Mouse (Mus musculus) common myeloid progenitor, adult 5-6 weeks (primary cell): Measurements from ENCODE around the gene Vps13c. TPM values are rescaled to one million over a fixed set of nuclear protein-coding genes. Genes with fewer than 3 reads are reported as not detected.

Source experiments
- ATAC-seq: replicated peaks from 2 replicates; pipeline ENCODE4 v1.8.0; 2016; ENCODE audit warnings: low read depth, mild to moderate bottlenecking, moderate TSS enrichment, inconsistent platforms; ENCODE audit not compliant: poor library complexity, severe bottlenecking
- total RNA-seq: library from RNA; stranded (forward); fragments of 200-1000, 187-1606 nt; gene quantifications from 2 replicates; pipeline ENCODE4 v1.2.3, GENCODE M21; 2017

The Vps13c gene
- total RNA-seq, result 40.2 and 42.2 TPM in 2 replicates

DNA sequence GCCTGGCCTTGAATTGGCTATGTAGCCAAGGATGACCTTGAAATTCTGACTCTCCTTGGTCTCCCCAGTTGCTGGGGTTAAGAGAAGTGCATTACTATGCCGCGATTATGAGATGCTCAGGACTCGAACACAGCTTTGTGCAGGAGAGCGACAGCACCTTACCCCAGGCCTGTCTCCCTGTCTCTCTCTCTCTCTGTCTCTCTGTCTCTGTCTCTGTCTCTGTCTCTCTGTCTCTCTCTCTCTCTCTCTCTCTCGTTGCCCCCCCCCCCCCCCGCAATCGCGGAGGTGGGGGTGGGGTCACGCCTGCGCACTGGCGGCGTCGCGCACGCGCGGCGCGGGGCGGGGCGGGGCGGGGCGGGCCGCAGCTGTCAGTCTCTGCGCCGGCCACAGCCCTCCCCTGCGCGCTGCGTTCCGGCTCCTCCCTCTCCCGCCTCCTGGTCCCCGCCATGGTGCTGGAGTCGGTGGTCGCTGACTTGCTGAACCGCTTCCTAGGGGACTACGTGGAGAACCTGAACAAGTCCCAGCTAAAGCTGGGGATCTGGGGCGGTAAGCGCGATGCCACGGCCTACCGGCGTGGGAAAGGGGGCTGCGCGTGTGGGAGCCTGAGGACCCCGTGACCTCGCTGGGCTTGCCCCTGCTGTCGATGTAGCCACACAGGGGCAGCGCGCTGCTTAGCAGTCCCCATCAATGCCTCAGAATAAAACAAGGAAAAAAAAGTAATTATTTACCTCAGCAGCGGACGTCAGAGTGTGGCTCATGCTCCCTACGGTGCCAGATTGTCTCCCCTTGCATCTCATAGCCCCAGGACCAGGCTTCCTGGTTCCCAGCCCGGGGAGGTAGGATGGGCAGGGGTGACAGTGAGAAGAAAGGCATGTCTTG lies at the start of gene Vps13c:
Gene Vps13c (plus strand): TSS at position 416 of the 879 bp plus-strand sequence.
- ATAC-seq, result peak; percentile 87

DNA sequence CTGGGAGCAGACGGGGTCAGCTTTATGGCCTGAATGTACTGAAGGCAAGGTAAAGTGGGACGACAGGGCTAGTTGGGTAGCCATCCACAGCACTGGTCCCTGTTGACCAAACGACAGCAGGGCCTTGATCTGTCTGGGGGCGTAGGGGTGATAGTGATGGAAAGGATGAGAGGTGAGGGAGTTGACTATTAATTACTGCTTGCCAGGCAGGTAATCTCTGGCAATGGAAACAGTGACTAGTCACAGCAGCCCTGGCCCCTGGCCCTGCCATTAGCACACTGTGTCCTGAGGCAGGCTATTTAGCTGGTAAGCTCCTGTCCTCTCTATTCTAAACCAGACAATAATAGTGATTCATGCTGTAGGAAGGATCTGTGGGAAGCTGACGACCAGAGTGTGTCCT lies 47.8 kb upstream of the Vps13c start:
- no peak for ATAC-seq

DNA sequence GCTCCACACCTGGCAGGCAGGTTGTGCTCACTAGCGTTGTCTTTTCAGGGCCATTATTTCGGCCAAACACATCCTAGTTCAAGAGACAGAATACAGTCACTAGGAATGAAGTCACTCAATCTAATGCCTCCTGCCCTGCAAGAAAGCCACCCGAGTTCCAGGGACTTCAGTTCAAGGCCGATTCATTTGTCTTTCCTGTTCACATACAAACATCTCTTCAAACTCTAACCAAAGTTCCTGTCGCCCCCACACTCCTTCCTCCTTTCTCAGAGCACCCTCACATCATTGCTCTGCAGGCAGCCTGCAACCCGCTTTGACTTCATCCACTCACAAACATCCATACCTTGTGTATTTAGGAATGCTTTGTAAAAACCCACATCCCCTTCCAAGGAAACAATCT lies 46.7 kb upstream of the Vps13c start:
- ATAC-seq, result no peak

DNA sequence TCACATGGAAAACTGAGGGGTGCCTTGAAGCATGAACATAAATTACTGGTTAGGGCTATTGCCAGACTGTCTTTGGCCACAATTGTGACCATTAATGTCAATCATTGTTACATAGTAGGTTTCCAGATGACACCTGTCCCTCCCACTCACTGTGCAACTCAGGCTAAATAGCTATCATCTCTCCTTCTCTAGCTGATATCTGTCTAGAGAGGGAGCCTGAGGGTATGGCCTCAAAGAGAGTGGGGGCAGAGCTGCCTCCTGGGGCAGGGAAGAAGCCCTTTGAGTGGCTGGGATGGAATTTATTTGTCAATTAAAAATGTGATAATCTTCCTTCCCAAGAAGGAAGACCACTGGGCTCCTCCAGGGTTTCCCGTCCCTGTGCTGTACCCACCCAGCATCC lies 46.0 kb upstream of the Vps13c start:
- ATAC-seq, result no peak

DNA sequence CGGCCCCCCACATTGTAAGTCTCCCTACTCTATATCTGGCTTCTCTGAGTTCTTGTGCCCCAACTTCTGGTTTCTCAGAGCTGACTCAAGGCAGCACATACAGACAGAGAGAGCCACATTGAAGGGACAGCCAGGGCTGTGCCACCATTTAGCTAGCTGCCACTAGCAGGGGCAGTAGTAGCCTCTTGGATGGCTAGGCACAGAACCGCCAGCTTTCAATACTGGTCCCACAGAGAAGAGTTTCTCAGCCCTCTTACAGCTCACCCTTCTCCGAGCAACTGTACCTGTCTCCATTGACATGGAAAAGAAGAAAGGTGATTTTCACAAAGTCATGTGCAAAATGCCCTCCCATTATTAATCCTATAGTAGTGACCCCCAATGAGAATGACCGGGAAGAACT lies 45.5 kb upstream of the Vps13c start:
- ATAC-seq, result no peak

DNA sequence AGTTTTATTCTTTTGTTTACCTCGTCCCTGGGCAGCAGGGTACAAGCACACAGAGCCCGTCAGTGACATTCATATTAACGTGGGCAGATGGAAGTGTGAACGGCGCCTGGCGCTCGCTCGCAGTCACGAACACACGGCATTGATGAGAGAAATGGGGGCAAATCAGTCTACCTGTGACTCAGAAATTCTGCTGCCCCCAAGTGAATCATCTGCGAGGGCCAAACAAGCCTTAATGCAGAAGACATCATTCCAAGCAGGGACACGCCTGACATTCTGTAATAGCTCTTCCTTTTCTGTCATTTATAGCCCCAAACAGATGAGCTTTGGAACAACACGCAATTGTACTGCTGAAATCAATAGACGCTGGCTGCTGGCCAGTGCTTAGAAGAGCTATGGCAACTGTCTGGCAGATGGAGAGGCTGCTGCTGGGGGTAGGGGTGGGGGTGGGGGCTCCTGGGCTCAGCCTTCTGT lies 45.0 kb upstream of the Vps13c start:
- ATAC-seq, result no peak

DNA sequence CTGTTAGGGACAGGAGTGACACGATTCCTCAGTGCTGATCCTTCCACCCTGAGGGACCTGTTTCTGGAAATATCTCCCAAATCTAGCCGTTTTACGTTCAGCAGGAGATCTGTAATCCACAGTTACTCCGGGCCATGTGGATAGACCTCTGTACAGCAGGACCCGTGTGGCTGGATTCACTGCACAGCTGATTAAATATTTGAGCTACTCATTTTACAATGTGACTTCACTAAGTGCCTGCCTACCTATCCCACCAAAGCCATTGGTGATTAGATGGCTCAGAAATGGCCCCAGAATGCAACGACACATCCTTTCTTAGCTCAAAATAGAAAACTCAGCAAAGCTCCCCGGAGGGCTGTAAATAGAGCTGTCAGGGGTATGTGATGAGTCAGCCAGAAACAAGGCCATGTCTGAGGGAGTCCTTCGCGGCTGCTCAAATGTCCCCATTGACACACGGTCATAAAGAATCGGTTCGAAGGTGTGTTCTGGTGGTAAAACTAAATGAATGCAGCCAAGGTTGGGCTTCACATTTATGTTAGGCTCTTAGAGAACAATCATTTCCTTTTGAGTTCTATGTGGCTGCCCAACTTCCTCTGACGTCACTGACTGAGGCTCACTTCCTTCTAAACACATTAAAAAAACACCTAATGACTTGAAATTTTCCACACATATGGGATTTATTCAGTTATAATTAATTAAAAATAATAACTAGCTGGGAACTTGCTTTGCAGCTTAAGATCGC lies 40.9 kb upstream of the Vps13c start:
- peak; percentile 47; the same call in 1 of the 2 replicates for ATAC-seq

DNA sequence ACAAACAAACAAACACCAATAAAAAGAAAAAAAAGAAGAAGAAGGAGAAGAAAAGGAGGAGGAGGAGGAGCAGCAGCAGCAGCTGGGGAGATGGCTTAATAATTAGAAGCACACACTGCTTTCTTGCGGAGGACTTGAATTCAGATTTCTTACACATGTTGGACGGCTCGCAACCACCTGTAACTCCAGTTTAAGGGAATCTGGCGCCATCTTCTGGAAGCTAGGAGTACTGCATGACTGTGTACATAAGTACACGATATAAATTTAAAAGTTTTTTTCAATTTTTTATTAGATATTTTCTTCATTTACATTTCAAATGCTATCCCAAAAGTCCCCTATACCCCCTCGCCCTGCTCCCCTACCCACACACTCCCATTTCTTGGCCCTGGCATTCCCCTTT lies 38.0 kb upstream of the Vps13c start:
- peak; percentile 65; the same call in 1 of the 2 replicates for ATAC-seq

DNA sequence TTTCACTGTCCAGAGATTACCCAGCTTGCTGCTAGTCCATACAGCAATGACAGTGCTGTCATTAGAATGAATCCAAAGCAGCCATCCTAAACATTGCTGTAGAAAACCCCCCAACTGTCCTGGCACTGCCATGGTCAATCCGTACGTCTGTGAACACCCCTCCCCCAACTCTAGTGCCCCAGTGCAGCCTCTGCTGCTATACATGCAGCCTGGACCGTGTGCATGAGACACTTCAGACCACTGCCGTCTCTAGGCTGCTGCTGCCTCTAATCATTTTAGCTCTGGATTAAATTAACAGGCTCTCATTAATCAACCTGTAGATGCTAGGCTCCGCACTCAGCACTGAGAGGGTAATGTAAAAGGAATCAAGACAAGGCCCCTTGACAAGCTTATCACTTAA lies 33.2 kb upstream of the Vps13c start:
- ATAC-seq, result no peak

DNA sequence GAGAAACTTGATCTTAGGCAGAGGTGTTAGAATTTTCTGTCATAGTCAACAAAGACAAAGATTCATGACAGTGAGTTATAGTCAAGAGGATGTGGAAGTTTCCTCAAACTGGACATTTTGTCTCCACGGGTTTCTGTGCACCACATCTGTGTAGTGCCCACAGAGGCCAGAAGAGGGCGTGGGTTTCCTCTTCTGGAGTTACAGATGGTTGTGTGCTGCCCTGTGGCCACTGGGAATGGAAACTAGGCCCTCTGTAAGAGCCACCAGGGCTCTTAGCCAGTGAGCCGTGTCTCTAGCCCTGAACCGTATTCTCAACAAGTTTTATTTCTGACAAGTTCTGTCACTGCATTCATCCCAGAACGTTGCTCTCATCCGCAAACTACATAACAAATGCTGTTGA lies 29.7 kb upstream of the Vps13c start:
- ATAC-seq, result no peak

DNA sequence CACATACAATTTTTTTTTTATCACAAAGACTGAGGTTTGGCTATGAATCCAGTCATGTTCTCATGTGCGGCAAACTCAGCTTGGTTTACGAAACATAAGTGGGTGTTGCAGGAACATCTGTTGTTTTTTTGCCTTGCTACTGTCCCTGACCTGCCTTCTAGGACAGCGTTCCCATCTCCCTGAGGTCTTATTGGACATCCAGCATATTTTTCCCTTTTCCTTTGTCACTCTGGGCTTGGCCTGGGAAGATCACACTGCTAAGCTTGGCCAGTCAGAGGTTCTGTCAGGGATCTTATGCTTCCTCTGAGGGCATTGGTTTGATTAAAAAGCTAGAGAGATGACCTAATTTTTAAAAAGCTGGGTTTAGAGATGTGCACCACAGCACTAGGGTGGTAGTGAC lies 29.1 kb upstream of the Vps13c start:
- ATAC-seq, result no peak

DNA sequence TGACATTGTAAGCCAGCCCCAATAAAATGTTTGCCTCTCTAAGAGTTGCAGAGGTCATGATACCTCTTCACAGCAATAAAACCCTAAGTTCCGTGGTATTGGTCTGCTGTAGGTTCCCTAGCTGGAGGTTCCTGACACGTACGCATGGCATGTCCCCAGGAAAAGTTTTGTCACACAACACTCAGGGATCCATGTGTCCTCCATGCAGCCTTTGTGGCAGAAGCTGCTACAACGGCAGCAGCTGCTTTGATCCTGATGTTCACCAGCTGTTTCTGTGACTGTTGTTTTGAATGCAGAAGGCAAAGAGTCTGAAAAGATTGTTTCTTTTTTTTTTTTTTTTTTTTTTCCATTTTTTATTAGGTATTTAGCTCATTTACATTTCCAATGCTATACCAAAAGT lies 27.0 kb upstream of the Vps13c start:
- no peak for ATAC-seq

DNA sequence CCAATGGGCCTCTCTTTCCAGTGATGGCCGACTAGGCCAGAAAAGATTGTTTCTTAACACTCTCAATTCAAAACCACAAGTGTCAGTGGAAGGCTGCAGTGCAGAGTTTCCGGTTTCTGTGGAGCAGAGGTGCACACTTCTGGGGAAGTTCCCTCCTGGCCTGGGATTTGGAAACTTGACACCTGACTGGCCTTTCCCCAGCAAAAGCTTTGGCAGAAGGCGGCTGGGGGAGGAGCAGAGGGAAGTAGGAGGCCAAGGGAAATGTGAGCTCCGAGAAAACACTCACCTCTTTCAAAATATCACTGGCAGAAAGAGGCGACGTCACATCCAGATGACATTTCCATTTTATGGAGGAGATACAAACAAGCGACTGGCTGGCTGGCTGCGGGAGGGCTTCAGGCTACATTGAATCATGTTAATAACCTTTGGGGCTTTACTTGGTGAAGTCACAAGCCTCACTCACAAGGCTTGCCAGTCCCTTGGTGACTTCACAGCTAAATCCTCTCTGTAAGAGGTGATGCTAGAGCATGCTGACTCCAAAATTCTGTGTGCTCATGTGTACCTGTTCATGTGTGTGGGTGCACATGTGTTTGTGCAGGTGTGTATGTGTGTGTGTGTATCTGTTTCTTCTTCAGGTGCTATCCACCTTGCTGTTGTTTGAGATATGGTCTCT lies 26.4 kb upstream of the Vps13c start:
- peak; percentile 77 for ATAC-seq

DNA sequence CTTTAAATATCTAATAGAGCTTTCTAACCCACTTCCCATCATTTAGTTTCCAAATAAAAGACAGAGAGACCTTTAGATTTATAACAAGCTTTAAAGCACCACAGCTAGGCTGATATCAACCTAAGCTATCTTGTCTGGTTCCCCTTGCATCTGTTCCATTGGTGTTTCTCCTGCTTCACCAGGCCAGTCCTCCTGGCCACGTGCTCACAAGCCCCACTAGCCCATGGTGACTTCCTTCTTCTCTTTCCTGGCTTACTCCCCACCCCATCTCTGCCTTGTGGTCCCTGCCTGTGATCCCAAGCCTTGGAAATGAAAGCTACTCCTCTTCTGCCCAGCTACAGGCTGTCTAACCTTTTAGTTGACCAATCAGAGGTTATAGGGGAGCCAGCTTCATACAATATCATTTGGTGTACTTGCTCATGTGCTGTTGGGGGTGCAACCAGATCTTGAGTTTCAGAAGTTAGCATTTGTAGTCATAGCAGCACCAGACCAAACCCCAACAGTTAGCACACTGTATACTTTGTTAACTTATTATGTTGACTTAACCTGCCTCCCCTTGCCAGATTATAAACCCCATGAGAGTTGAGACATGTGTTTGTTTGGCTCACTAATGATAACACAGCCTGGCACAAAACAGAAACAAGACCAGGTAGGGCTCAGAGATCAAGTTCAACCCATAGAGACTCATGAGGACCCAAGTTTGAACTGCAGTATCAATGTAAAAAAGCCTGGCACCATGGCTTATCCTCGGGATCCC lies 23.8 kb upstream of the Vps13c start:
- ATAC-seq, result no peak

DNA sequence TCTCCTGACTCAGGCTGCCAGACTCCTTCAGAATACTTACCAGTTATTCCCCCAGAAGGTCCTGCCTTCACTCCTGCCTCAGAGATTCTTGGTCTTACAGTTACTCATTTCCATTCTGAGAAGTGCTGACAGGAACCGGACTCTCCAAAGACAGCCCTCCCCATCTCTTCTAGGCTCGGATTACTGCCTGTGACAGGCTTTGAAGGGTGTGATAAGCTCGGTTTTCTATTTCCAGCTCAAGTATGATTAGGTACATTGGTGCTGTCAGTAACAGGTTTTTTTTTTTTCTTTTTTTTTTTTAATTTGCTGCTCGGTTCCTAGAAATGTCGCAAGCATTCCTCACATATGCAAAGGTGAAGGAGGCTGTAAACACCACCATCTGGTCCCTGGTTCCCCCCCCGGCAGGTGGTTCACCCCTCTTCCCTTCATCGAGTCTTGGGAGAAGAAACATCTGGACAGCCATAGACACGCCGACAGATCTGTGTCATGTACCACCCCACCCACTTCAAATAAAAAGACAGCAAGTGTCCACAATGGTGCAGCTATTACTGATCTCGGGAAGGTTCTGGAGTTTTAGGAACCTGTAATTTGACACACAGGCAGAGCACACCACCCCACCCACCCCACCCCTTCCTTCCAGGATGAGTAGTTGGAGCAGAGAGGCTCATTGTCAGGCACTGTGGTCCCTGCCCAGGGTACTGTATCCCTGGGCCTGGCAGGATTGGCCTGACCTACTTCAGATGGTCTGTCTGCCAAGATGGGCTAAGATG lies 22.1 kb upstream of the Vps13c start:
- no peak for ATAC-seq

DNA sequence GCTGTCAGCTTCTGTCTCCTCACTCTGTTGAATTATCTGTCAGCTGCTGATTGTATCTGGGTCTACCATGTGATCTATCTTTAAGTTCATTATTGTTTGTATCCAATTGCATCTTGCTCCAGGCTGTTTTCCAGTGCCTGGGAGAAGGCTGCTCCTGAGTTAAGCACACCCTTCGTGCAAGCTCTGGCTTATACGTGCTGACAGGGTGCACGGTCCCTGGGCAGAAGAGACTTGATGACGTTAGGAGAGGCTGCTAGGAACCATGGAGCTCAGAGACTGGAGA lies 21.6 kb upstream of the Vps13c start:
- ATAC-seq, result no peak

DNA sequence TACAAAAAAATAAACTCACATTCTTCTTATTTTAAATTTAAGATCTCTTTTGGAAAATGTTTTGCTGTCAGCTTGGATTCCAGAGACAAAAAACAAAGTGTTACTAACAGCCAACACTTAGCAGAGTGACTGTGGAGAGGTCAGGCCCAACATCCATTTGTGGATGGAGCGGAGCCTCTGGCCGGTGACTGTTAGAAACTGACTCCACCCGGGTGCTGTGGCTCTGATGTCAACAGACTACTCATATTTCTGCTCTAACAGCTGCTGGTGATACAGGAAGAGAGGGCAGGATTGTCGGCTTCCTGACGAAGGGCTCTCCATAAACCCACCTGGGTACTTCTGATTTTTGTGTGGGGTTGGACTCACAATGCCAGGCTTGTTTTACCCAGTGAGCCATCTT lies 17.1 kb upstream of the Vps13c start:
- no peak for ATAC-seq

DNA sequence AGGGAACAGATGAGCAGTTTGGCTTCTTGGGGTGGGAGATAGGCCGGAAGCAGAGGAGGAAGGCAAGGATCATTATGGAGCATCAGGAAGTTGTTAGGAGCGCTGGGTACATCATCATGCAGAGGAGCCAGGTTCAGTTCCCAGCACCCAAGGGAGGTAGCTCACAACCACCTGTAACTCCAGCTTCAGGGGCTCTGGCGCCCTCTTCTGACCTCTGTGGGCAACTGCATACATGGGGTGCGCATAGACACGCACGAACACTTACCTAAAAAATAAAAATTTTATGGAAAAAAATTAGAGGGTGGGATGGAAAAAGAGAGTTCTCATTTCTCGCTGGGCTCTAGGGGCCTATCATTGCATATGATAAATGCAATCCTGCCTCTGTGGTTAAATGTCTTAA lies 14.7 kb upstream of the Vps13c start:
- ATAC-seq, result no peak

DNA sequence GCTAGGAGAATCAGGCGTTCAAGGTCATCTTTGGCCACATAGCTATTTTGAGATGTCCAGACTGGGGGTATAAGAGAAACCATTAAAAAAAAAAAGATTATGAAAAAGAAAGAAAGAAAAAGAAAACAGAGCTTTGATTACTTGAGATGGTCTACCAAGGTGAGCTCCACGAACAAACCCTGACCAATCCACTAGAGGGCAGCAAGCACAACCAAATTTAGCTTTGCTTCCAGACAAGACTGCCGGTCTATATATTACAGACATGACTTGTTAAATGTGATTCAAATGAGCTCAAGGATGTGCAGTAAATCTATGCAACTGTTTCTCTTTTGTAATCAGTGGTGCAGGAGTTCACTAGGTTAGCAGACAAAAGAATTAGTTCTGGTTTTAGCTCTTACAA lies 12.0 kb upstream of the Vps13c start:
- peak; percentile 63; the same call in 1 of the 2 replicates for ATAC-seq
